Mouse (Mus musculus): ENCODE measurements around the gene Masp1. TPM values are rescaled to one million over a fixed set of nuclear protein-coding genes. Genes with fewer than 3 reads are reported as not detected.

Gene Masp1
- polyA plus RNA-seq, 1 experiment: 0.80 TPM

DNA sequence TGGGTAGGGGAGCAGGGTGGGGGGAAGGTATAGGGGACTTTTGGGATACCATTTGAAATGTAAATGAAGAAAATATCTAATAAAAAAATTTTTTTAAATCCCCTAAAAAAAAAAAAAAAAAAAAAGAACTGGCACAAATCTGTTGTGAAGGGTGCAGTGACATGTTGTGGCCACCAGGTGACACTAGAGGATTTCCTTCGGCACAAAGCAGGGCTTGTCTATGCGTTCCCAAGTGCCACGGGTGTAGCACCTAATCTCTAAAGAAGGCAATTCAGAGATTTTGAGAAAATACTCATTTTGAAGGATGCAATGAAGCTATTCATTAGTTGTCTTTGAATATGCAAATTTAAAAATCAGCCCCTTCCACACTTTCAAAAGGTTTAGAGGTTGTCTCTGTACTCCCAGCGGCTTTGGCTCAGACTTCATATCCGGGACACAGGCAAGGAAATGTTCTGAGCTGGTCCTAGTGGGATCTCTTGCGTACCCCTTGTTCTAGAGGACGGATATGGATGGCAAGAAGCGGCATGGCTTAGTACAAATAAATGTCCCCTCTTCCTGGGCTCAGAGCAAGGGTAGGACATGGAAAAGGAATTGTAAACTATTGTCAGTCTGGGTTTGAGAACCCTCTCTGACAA, 29.8 kb upstream of the Masp1 start:
- no peak overlapping the region for H3K27ac ChIP-seq (ENCODE audit: control insufficient read depth, insufficient read depth, low read length)
- no peaks in the 10 kb centered on the region for H3K36me3 ChIP-seq (ENCODE audit: control insufficient read depth, insufficient read depth, low read length)
- no peak overlapping the region for H3K4me3 ChIP-seq (ENCODE audit: control insufficient read depth, insufficient read depth, low read length)
- H3K27me3 ChIP-seq (ENCODE audit: control insufficient read depth, insufficient read depth, low read length): no peaks in the 10 kb centered on the region
- peak; percentile 51 for DNase-seq
- WGBS: 49% methylated on average over 8 of the region's 8 CpGs
- TF ChIP-seq CTCF (IDR thresholded peaks at IDR 0.05; ENCODE audit: borderline replicate concordance, control insufficient read depth, extremely low read depth, insufficient read depth, low read length, poor library complexity) (no peak), POLR2A (IDR thresholded peaks at IDR 0.05; ENCODE audit: control insufficient read depth, extremely low read depth, insufficient read depth, low read length, poor library complexity) (no peak)
- no peaks in the 10 kb centered on the region for H3K4me1 ChIP-seq (replicated peaks; ENCODE audit: control insufficient read depth, insufficient read depth, low read length)

DNA sequence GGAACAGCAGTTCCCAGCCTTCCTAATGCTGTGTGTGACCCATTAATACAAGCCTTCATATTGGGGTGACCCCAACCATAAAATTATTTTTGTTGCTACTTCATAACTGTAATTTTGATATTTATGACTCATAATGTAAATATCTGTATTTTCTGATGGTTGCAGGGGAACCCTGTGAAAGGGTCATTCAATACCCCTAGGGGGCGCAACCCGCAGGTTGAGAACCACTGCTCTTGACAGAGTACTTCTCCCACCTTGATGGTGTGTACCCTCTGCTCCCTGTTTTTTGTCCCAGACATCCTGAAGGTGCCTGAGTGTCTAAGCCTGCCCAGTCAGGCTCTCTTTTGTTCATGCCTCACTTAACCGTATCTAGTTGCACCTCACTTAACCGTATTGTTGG, 27.2 kb upstream of the Masp1 start:
- Histone ChIP-seq H3K4me1 (replicated peaks; ENCODE audit: control insufficient read depth, insufficient read depth, low read length) (no peaks in the 10 kb centered on the region), H3K27ac (ENCODE audit: control insufficient read depth, insufficient read depth, low read length) (no peak overlapping the region), H3K36me3 (ENCODE audit: control insufficient read depth, insufficient read depth, low read length) (no peaks in the 10 kb centered on the region), H3K27me3 (ENCODE audit: control insufficient read depth, insufficient read depth, low read length) (no peaks in the 10 kb centered on the region; the same call in 1 of the 2 replicates), H3K4me3 (ENCODE audit: control insufficient read depth, insufficient read depth, low read length) (no peak overlapping the region)
- no peak for DNase-seq
- 90% methylated on average over 4 of the region's 4 CpGs for WGBS
- no peak for TF ChIP-seq CTCF (IDR thresholded peaks at IDR 0.05; ENCODE audit: borderline replicate concordance, control insufficient read depth, extremely low read depth, insufficient read depth, low read length, poor library complexity)
- TF ChIP-seq POLR2A (IDR thresholded peaks at IDR 0.05; ENCODE audit: control insufficient read depth, extremely low read depth, insufficient read depth, low read length, poor library complexity): no peak

- TF ChIP-seq POLR2A (IDR thresholded peaks at IDR 0.05; ENCODE audit: control insufficient read depth, extremely low read depth, insufficient read depth, low read length, poor library complexity): no peak
- no peak for TF ChIP-seq CTCF (IDR thresholded peaks at IDR 0.05; ENCODE audit: borderline replicate concordance, control insufficient read depth, extremely low read depth, insufficient read depth, low read length, poor library complexity)
- DNase-seq: no peak
- no peaks in the 10 kb centered on the region for H3K36me3 ChIP-seq (ENCODE audit: control insufficient read depth, insufficient read depth, low read length)
- WGBS: 44% methylated on average over 7 of the region's 7 CpGs
- H3K4me1 ChIP-seq (replicated peaks; ENCODE audit: control insufficient read depth, insufficient read depth, low read length): no peaks in the 10 kb centered on the region
- no peak overlapping the region for H3K4me3 ChIP-seq (ENCODE audit: control insufficient read depth, insufficient read depth, low read length)
- H3K27me3 ChIP-seq (ENCODE audit: control insufficient read depth, insufficient read depth, low read length): no peaks in the 10 kb centered on the region; the same call in 1 of the 2 replicates
- peak overlapping the region; percentile 34; the same call in 1 of the 2 replicates for H3K27ac ChIP-seq (ENCODE audit: control insufficient read depth, insufficient read depth, low read length)
These were observed 23.7 kb upstream of the Masp1 start for GRCm38 (mm10) chr16:23544361-23544760.

GRCm38 (mm10) chr16:23542866-23543265, 22.3 kb upstream of the Masp1 start:
- no peaks in the 10 kb centered on the region for H3K36me3 ChIP-seq (ENCODE audit: control insufficient read depth, insufficient read depth, low read length)
- no peaks in the 10 kb centered on the region for H3K4me1 ChIP-seq (replicated peaks; ENCODE audit: control insufficient read depth, insufficient read depth, low read length)
- no peak for DNase-seq
- no peak overlapping the region for H3K27ac ChIP-seq (ENCODE audit: control insufficient read depth, insufficient read depth, low read length)
- WGBS: 85% methylated on average over 4 of the region's 4 CpGs
- TF ChIP-seq CTCF (IDR thresholded peaks at IDR 0.05; ENCODE audit: borderline replicate concordance, control insufficient read depth, extremely low read depth, insufficient read depth, low read length, poor library complexity) (no peak), POLR2A (IDR thresholded peaks at IDR 0.05; ENCODE audit: control insufficient read depth, extremely low read depth, insufficient read depth, low read length, poor library complexity) (no peak)
- H3K27me3 ChIP-seq (ENCODE audit: control insufficient read depth, insufficient read depth, low read length): no peaks in the 10 kb centered on the region; the same call in 1 of the 2 replicates
- no peak overlapping the region for H3K4me3 ChIP-seq (ENCODE audit: control insufficient read depth, insufficient read depth, low read length)

DNA sequence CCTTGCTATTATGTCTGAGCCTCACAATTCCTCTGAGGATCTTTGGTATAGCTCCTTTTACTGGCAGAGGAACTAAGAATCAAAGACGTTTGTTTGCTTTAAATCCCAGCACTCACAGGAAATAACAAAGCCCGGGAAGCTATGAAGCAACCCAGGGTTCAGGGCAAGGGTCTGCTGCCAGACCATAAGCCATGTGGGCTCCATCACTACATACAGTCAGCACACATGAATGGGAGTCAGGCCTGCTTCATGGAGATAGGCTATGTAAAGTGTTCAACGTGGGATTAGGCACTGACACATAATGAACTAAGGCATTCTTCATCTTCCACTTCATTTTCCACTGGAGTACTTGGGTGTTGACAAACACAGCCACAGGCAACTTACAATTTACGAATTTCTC, 20.4 kb upstream of the Masp1 start:
- Histone ChIP-seq H3K4me1 (replicated peaks; ENCODE audit: control insufficient read depth, insufficient read depth, low read length) (no peaks in the 10 kb centered on the region), H3K27me3 (ENCODE audit: control insufficient read depth, insufficient read depth, low read length) (no peaks in the 10 kb centered on the region; the same call in 1 of the 2 replicates), H3K36me3 (ENCODE audit: control insufficient read depth, insufficient read depth, low read length) (no peaks in the 10 kb centered on the region), H3K4me3 (ENCODE audit: control insufficient read depth, insufficient read depth, low read length) (no peak overlapping the region), H3K27ac (ENCODE audit: control insufficient read depth, insufficient read depth, low read length) (no peak overlapping the region)
- no peak for TF ChIP-seq CTCF (IDR thresholded peaks at IDR 0.05; ENCODE audit: borderline replicate concordance, control insufficient read depth, extremely low read depth, insufficient read depth, low read length, poor library complexity)
- no peak for TF ChIP-seq POLR2A (IDR thresholded peaks at IDR 0.05; ENCODE audit: control insufficient read depth, extremely low read depth, insufficient read depth, low read length, poor library complexity)
- DNase-seq: no peak
- 60% methylated on average over 4 of the region's 4 CpGs for WGBS

- H3K4me3 ChIP-seq (ENCODE audit: control insufficient read depth, insufficient read depth, low read length): no peak overlapping the region
- no peaks in the 10 kb centered on the region for H3K4me1 ChIP-seq (replicated peaks; ENCODE audit: control insufficient read depth, insufficient read depth, low read length)
- H3K27me3 ChIP-seq (ENCODE audit: control insufficient read depth, insufficient read depth, low read length): no peaks in the 10 kb centered on the region
- no peaks in the 10 kb centered on the region for H3K36me3 ChIP-seq (ENCODE audit: control insufficient read depth, insufficient read depth, low read length)
- H3K27ac ChIP-seq (ENCODE audit: control insufficient read depth, insufficient read depth, low read length): no peak overlapping the region
- WGBS: 93% methylated on average over 3 of the region's 3 CpGs
- TF ChIP-seq POLR2A (IDR thresholded peaks at IDR 0.05; ENCODE audit: control insufficient read depth, extremely low read depth, insufficient read depth, low read length, poor library complexity) (no peak), CTCF (IDR thresholded peaks at IDR 0.05; ENCODE audit: borderline replicate concordance, control insufficient read depth, extremely low read depth, insufficient read depth, low read length, poor library complexity) (no peak)
- no peak for DNase-seq
These were observed 13.1 kb upstream of the Masp1 start for GRCm38 (mm10) chr16:23533707-23534106.

Data from thymus, adult 2 months (tissue).